Mouse (Mus musculus) brown adipose tissue, adult 24 weeks (tissue): Measurements from ENCODE around the gene Frem1. TPM values are rescaled to one million over a fixed set of nuclear protein-coding genes. Genes with fewer than 3 reads are reported as not detected.

ENCODE experiments used
- H3K27ac ChIP-seq: fragments of 200-500 bp; replicated peaks from 2 replicates; pipeline ENCODE4 v1.5.1; 2012; ENCODE audit warnings: low read depth, mild to moderate bottlenecking, low read length
- H3K4me1 ChIP-seq: fragments of 200-500 bp; 2 replicates; pipeline ENCODE4 v1.6.1; 2012; ENCODE audit warnings: low read length, mixed read lengths; ENCODE audit not compliant: control insufficient read depth, insufficient read depth, insufficient read length
- H3K4me3 ChIP-seq: fragments of 200-500 bp; 2 replicates; pipeline ENCODE4 v1.5.1; 2012; ENCODE audit warnings: low read depth, mild to moderate bottlenecking, low read length, moderate library complexity; ENCODE audit not compliant: insufficient read depth
- polyA plus RNA-seq: library from polyadenylated mRNA; stranded (reverse); fragments of >200 nt; gene quantifications from 2 replicates; pipeline ENCODE4 v1.2.4, GENCODE M21; 2012; ENCODE audit not compliant: missing spikeins, insufficient read depth, insufficient read length

Gene Frem1
- polyA plus RNA-seq, 1 experiment: not detected

- no peak overlapping the region for H3K27ac ChIP-seq
- H3K4me1 ChIP-seq: no peaks in the 10 kb centered on the region
- peak overlapping the region; percentile 88 for H3K4me3 ChIP-seq
Measured at GRCm38 (mm10) chr4:82858431-82859010, 193.6 kb downstream of the Frem1 start.

DNA sequence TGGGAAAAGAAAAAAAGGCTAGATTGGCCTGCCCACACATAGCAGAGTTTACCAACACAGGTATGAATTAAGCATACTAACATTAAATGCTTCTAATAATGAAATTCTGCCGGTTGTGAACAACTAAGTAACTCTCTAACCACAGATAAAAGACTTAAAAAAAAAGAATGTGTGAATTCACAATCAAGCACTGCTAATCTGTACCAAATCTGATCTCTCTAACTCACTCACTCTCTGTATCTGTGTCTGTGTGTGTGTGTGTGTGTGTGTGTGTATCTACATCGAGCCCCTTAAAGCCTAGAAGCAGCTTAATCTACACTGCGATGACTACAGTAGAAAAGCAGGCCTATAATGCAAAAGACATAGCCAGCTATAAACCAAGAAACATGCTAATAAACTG, 195.2 kb downstream of the Frem1 start:
- Histone ChIP-seq H3K4me1 (no peaks in the 10 kb centered on the region), H3K4me3 (no peak overlapping the region), H3K27ac (no peak overlapping the region)

DNA sequence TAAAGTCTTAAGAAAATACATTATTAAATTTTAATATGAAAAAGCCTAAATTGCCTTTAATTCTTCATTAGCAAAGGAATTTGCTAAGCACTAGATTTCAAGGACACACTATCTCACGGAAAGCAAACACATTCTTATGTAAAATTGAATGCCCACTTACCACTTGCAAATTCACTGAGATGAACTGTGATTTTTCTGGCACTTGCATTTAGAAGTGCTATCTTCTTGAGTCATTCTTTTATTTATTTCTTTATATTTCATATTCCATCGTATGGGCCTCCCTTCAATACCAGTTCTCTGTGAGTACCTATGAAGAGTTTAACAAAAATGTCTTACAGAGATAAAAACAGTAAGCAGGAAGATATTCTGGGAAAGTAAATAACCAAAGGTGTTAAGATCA, 198.3 kb downstream of the Frem1 start:
- Histone ChIP-seq H3K4me1 (no peaks in the 10 kb centered on the region), H3K27ac (no peak overlapping the region), H3K4me3 (no peak overlapping the region)

GRCm38 (mm10) chr4:82848552-82849234, 203.4 kb downstream of the Frem1 start:
- H3K4me3 ChIP-seq: no peak overlapping the region
- no peak overlapping the region for H3K27ac ChIP-seq
- H3K4me1 ChIP-seq: no peaks in the 10 kb centered on the region

Other genes starting within 250 kb of the Frem1 start
- 3.5 and 3.6 TPM in 2 replicates for gene Zdhhc21, start 192.4 kb downstream of the Frem1 start, polyA plus RNA-seq
- gene Cer1, start 167.2 kb downstream of the Frem1 start, polyA plus RNA-seq: not detected in 2 replicates